Mouse (Mus musculus): ENCODE data around the gene Dnajc17. TPM values are rescaled to one million over a fixed set of nuclear protein-coding genes. Genes with fewer than 3 reads are reported as not detected.
A peak's percentile ranks its signal among the peaks of the same experiment; 100 is the strongest.

The Dnajc17 gene
- 25.3 and 31.1 TPM in 2 replicates for polyA plus RNA-seq (2015; fragmentation: Nextera tagmentation; extraction: Ambion mirVana)

GRCm38 (mm10) chr2:119208344-119209175 is at the start of gene Dnajc17, which contains the start of gene Zfyve19:
Dnajc17 (minus strand) TSS chr2:119208795.
Zfyve19 (plus strand) TSS chr2:119208617.
- peaks cover 33% of the 10 kb centered on the region for H3K36me3 ChIP-seq
- H3K4me2 ChIP-seq, result peak within 1 kb of the TSS; percentile 69
- H3K9ac ChIP-seq, result peak within 1 kb of the TSS; percentile 81
- H3K4me1 ChIP-seq, result peaks cover 12% of the 10 kb centered on the region
- WGBS, result under 1% methylated on average over 51 of the region's 51 CpGs
- no peaks in the 10 kb centered on the region for H3K9me3 ChIP-seq
- peak within 1 kb of the TSS; percentile 68 for H3K4me3 ChIP-seq
- H3K27ac ChIP-seq, result peak within 1 kb of the TSS; percentile 90
- ATAC-seq (ENCODE audit: insufficient number of reproducible peaks, insufficient read depth, low FRiP score, low TSS enrichment, low read depth), result peak; percentile 97
- no peaks in the 10 kb centered on the region for H3K27me3 ChIP-seq

DNA sequence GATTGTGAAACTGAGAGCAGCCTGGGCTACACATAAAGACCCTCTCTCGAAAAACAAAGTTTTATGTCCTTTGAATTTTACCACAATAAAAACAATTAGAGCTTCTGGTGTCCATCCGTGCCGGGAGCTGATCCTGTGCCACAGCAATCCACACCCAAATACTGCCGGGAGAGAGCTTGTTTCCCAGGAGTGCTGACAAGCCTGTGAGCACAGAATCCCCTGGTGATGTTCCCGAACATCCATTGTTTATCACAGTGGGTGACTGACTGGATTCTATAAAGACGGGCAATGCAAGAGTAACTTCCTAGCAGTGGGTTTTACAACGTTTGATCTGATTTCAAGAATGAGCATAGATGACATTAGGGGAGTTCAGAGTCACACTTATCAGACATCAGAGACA is 46.4 kb upstream of the Dnajc17 start:
- Histone ChIP-seq H3K9ac (no peak overlapping the region), H3K4me2 (no peak overlapping the region), H3K36me3 (no peaks in the 10 kb centered on the region), H3K9me3 (no peaks in the 10 kb centered on the region), H3K4me3 (no peak overlapping the region), H3K27ac (no peak overlapping the region), H3K4me1 (no peaks in the 10 kb centered on the region), H3K27me3 (peaks cover 23% of the 10 kb centered on the region)
- 12% methylated on average over 7 of the region's 7 CpGs for WGBS
- no peak for ATAC-seq (ENCODE audit: insufficient number of reproducible peaks, insufficient read depth, low FRiP score, low TSS enrichment, low read depth)

- Histone ChIP-seq H3K4me1 (no peaks in the 10 kb centered on the region), H3K27ac (no peak overlapping the region), H3K27me3 (peaks cover 23% of the 10 kb centered on the region), H3K9ac (no peak overlapping the region), H3K9me3 (no peaks in the 10 kb centered on the region), H3K36me3 (no peaks in the 10 kb centered on the region), H3K4me3 (no peak overlapping the region), H3K4me2 (peak overlapping the region; percentile 29; the same call in 1 of the 2 replicates)
- ATAC-seq (ENCODE audit: insufficient number of reproducible peaks, insufficient read depth, low FRiP score, low TSS enrichment, low read depth), result no peak
- WGBS, result 14% methylated on average over 11 of the region's 11 CpGs
Measured at GRCm38 (mm10) chr2:119250826-119251478, 42.4 kb upstream of the Dnajc17 start.

DNA sequence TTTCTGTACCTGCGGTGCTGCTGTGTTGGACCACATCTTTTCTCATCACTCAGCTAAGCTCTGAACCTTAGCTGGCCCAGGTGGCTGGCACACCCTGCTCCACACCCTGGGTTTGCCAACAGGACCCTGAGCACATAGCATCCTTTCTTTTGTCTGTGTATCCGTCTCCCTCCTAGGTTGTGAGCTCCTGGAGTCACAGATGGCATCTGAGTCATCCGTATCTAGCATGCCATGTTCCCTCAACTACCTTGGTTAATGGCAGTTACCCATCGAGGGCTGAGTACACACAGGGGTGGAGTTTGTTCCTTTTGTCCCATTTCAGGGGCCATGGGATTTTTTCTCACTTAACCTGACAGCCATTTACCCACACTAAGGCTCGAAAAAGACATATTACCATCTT is 41.8 kb upstream of the Dnajc17 start:
- H3K4me1 ChIP-seq, result no peaks in the 10 kb centered on the region
- H3K9me3 ChIP-seq, result no peaks in the 10 kb centered on the region
- ATAC-seq (ENCODE audit: insufficient number of reproducible peaks, insufficient read depth, low FRiP score, low TSS enrichment, low read depth), result no peak
- H3K27ac ChIP-seq, result no peak overlapping the region
- H3K9ac ChIP-seq, result no peak overlapping the region
- H3K4me2 ChIP-seq, result no peak overlapping the region
- H3K4me3 ChIP-seq, result no peak overlapping the region
- H3K27me3 ChIP-seq, result peaks cover 20% of the 10 kb centered on the region
- WGBS, result 65% methylated on average over 5 of the region's 5 CpGs
- no peaks in the 10 kb centered on the region for H3K36me3 ChIP-seq

- ATAC-seq (ENCODE audit: insufficient number of reproducible peaks, insufficient read depth, low FRiP score, low TSS enrichment, low read depth), result no peak
- WGBS, result 63% methylated on average over 4 of the region's 4 CpGs
- Histone ChIP-seq H3K36me3 (no peaks in the 10 kb centered on the region), H3K27ac (no peak overlapping the region), H3K27me3 (peaks cover 13% of the 10 kb centered on the region), H3K4me3 (no peak overlapping the region), H3K4me2 (no peak overlapping the region), H3K4me1 (no peaks in the 10 kb centered on the region), H3K9ac (no peak overlapping the region), H3K9me3 (no peaks in the 10 kb centered on the region)
Measured at GRCm38 (mm10) chr2:119249592-119250061, 41.0 kb upstream of the Dnajc17 start.

DNA sequence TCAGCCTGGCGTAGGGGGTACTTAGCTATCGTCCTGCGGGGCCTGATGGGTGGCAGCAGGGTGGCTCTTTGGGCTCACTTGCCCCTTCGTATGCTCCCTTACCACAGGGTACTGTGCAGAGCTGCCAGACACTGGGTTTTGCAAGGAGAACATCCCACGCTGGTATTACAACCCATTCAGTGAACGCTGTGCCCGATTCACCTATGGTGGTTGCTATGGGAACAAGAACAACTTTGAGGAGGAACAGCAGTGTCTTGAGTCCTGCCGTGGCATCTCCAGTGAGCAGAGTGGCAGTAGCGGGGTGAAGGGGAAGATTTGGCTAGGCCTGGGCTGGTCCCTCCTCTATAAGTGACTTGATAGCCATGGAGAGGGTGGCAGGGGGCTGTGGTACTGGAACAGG is 39.3 kb upstream of the Dnajc17 start:
- ATAC-seq (ENCODE audit: insufficient number of reproducible peaks, insufficient read depth, low FRiP score, low TSS enrichment, low read depth), result no peak
- Histone ChIP-seq H3K9me3 (no peaks in the 10 kb centered on the region), H3K4me1 (no peaks in the 10 kb centered on the region), H3K9ac (no peak overlapping the region), H3K27ac (no peak overlapping the region), H3K27me3 (peaks cover 2% of the 10 kb centered on the region; the same call in 1 of the 2 replicates), H3K4me3 (no peak overlapping the region), H3K4me2 (no peak overlapping the region), H3K36me3 (no peaks in the 10 kb centered on the region)
- WGBS, result 88% methylated on average over 9 of the region's 9 CpGs

DNA sequence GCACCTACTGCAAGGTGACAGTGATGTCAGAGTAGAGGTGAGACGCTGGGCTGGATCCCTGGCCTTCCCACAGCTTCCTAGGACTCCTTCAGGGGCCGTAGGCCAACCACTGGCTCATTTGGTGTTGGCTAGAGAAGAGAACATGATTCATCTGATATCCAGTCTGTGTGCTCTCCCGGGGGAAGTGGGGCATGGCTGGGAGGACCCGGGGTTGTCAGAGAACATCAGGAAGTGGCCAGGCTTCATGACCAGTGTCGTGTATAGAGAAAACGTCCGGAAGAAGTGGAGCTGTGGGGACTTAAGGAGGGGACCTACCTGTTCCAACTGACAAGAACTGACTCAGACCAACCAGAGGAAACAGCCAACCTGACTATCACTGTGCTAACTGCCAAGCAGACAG is 36.7 kb upstream of the Dnajc17 start:
- WGBS, result 85% methylated on average over 7 of the region's 7 CpGs
- ATAC-seq (ENCODE audit: insufficient number of reproducible peaks, insufficient read depth, low FRiP score, low TSS enrichment, low read depth), result no peak
- no peak overlapping the region for H3K4me3 ChIP-seq
- H3K27ac ChIP-seq, result no peak overlapping the region
- H3K9me3 ChIP-seq, result no peaks in the 10 kb centered on the region
- no peak overlapping the region for H3K9ac ChIP-seq
- no peaks in the 10 kb centered on the region for H3K4me1 ChIP-seq
- H3K36me3 ChIP-seq, result no peaks in the 10 kb centered on the region
- no peak overlapping the region for H3K4me2 ChIP-seq
- H3K27me3 ChIP-seq, result peaks cover 8% of the 10 kb centered on the region

GRCm38 (mm10) chr2:119242548-119242947 is 34.0 kb upstream of the Dnajc17 start:
- Histone ChIP-seq H3K9ac (no peak overlapping the region), H3K4me2 (no peak overlapping the region), H3K9me3 (no peaks in the 10 kb centered on the region), H3K4me3 (no peak overlapping the region), H3K27ac (no peak overlapping the region), H3K36me3 (no peaks in the 10 kb centered on the region), H3K4me1 (peaks cover 4% of the 10 kb centered on the region; the same call in 1 of the 2 replicates), H3K27me3 (peaks cover 32% of the 10 kb centered on the region)
- WGBS, result 77% methylated on average over 9 of the region's 9 CpGs
- ATAC-seq (ENCODE audit: insufficient number of reproducible peaks, insufficient read depth, low FRiP score, low TSS enrichment, low read depth), result no peak

DNA sequence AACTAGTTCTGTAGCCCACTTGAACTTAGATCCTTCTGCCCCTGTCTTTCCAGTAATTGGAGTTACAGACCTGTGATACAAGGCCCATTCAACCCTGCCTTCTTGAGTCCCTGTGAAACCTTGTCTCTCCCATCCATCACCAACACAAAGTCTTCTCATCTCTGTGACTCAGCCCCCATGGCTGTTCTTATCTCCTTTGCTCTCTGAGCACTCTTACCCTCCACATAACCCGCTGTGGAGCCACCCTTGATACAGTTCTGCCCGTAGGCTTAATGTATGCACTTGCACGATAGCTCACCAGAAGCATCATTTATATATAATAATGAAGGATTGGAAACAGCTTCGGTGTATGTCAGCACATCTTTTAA is 32.2 kb upstream of the Dnajc17 start:
- Histone ChIP-seq H3K4me3 (no peak overlapping the region), H3K27ac (no peak overlapping the region), H3K9ac (no peak overlapping the region), H3K4me2 (no peak overlapping the region), H3K27me3 (peaks cover 50% of the 10 kb centered on the region), H3K4me1 (peaks cover 13% of the 10 kb centered on the region), H3K9me3 (no peaks in the 10 kb centered on the region), H3K36me3 (no peaks in the 10 kb centered on the region)
- 86% methylated on average over 4 of the region's 4 CpGs for WGBS
- no peak for ATAC-seq (ENCODE audit: insufficient number of reproducible peaks, insufficient read depth, low FRiP score, low TSS enrichment, low read depth)

DNA sequence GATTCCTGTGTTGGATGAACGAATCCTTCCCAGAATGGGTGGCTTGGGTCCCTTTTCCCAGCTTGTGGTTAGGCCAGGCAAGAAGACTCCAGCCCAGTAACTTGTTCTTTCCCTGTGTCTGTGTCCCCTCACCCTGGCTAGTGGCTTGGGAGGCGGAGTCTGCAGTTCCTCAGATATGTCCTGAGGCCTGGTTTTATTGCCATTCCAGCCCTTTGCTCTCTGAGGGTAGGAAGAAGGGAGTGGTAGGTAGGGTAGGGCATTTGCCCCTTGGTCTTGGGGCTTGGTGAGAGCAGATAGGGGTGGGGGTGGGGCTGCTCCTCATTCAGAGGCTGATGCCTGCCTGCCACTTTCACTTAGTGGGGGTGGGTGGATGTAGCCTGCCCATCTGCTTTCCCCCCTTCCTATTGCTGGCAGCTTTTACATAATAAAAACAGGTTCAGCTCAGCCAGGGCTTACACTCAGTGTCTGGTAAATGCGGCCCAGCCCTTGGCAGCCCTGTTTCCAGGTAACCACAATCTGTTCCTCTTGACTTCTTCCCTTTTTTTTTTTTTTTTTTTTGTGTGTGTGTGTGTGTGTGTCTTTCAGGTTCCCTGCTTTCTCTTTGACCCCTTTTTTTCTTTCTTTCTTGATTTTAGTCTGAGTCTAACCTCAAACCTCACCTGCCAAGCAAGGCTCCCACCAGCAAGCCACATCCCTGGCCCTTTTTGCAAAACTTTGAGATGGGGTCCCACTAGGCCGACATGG is 31.7 kb upstream of the Dnajc17 start:
- no peak for ATAC-seq (ENCODE audit: insufficient number of reproducible peaks, insufficient read depth, low FRiP score, low TSS enrichment, low read depth)
- Histone ChIP-seq H3K4me1 (peaks cover 13% of the 10 kb centered on the region), H3K9me3 (no peaks in the 10 kb centered on the region), H3K27me3 (peaks cover 55% of the 10 kb centered on the region), H3K36me3 (no peaks in the 10 kb centered on the region), H3K27ac (no peak overlapping the region), H3K9ac (no peak overlapping the region), H3K4me3 (no peak overlapping the region), H3K4me2 (no peak overlapping the region)
- 60% methylated on average over 4 of the region's 4 CpGs for WGBS

DNA sequence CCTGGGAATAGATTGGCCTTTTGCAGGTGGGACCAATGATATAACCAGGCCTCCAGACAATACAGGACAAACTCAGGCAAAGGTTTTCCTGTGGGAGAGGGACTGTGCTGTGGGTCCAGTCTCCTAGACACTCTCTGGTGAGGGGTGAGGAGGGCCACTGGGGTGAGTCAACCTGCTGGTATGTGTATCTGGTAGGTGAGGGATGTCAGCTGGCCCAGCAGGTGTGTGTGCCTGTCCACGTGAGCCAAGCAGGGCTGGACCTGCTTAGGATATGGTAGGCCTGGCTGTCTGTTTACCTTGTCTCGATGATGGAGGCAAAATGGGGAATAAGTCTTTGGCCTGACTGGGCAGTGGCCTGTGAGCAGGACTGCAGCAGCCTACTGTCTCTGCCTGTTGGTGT is 30.1 kb upstream of the Dnajc17 start:
- H3K9me3 ChIP-seq, result no peaks in the 10 kb centered on the region
- peak overlapping the region; percentile 52 for H3K4me3 ChIP-seq
- peaks cover 64% of the 10 kb centered on the region for H3K27me3 ChIP-seq
- 0 out of 2 replicates have a peak overlapping the region, but pooled peaks have one; percentile 68 for H3K9ac ChIP-seq
- 59% methylated on average over 2 of the region's 2 CpGs for WGBS
- H3K4me2 ChIP-seq, result peak overlapping the region; percentile 79
- ATAC-seq (ENCODE audit: insufficient number of reproducible peaks, insufficient read depth, low FRiP score, low TSS enrichment, low read depth), result no peak; the same call in 1 of the 2 replicates
- no peak overlapping the region for H3K27ac ChIP-seq
- H3K4me1 ChIP-seq, result peaks cover 13% of the 10 kb centered on the region
- H3K36me3 ChIP-seq, result no peaks in the 10 kb centered on the region

All from embryonic facial prominence, embryonic 13.5 days (tissue).